Mouse (Mus musculus) G1E (cell line): ENCODE results near the gene Cep250. TPM values are rescaled to one million over a fixed set of nuclear protein-coding genes. Genes with fewer than 3 reads are reported as not detected.
A peak's percentile ranks its signal among the peaks of the same experiment; 100 is the strongest.
"Not testable (repeated sequence)": the region's sequence is repeated elsewhere in the genome, so short reads cannot be mapped to it uniquely, and the experiment has no call there.

Experiments
- ATAC-seq: 2 replicates; pipeline ENCODE4 v1.8.0; 2016; ENCODE audit warnings: mild to moderate bottlenecking; ENCODE audit not compliant: insufficient number of reproducible peaks, poor library complexity, low FRiP score, severe bottlenecking; ENCODE audit errors: extremely low read depth
- DNase-seq: peaks from one replicate; pipeline ENCODE4 v3.0.0; 2012; ENCODE audit warnings: low spot score
- H3K27me3 ChIP-seq: 2 replicates; pipeline ENCODE4 v1.6.1; 2012; ENCODE audit warnings: mild to moderate bottlenecking, low read length, inconsistent platforms; ENCODE audit not compliant: insufficient read depth
- H3K36me3 ChIP-seq: replicated peaks from 2 replicates; pipeline ENCODE3; 2012; ENCODE audit warnings: mild to moderate bottlenecking, inconsistent platforms
- H3K4me1 ChIP-seq: 2 replicates; pipeline ENCODE4 v1.6.1; 2012; ENCODE audit warnings: low read depth, low read length, inconsistent platforms, mixed read lengths; ENCODE audit not compliant: insufficient read depth
- H3K4me3 ChIP-seq: 2 replicates; pipeline ENCODE4 v1.5.1; 2012; ENCODE audit warnings: low read depth, mild to moderate bottlenecking, inconsistent platforms, low read length, moderate library complexity, mixed read lengths
- H3K9me3 ChIP-seq: replicated peaks from 2 replicates; pipeline ENCODE4 v1.6.1; 2012; ENCODE audit warnings: inconsistent platforms
- CTCF ChIP-seq: IDR thresholded peaks from 2 replicates; pipeline ENCODE4 v1.5.1; 2012; ENCODE audit warnings: low read depth, low read length, inconsistent platforms, mixed read lengths
- GATA1 ChIP-seq: IDR thresholded peaks from 2 replicates; pipeline ENCODE4 v1.6.1; 2012; ENCODE audit warnings: borderline replicate concordance, low read length, inconsistent platforms, mixed read lengths
- GATA2 ChIP-seq: IDR thresholded peaks from 2 replicates; pipeline ENCODE4 v1.6.1; 2012; ENCODE audit warnings: low read depth, low read length, inconsistent platforms, borderline replicate concordance
- POLR2AphosphoS5 ChIP-seq: IDR thresholded peaks from 2 replicates; pipeline ENCODE4 v1.6.1; 2012; ENCODE audit warnings: low read depth, low read length, inconsistent platforms; ENCODE audit not compliant: insufficient replicate concordance
- TAL1 ChIP-seq: conservative IDR thresholded peaks from 2 replicates; pipeline ENCODE4 v1.6.1; 2012; ENCODE audit warnings: low read depth, low read length, inconsistent platforms, mixed read lengths
- polyA plus RNA-seq: library from polyadenylated mRNA; stranded (reverse); fragments of >175 nt; gene quantifications from 2 replicates; pipeline ENCODE4 v1.2.3, GENCODE M21; 2012
- total RNA-seq, 2 experiments: library from RNA; stranded (forward) in 1 of 2; stranded (reverse) in 1 of 2; fragments of 200-1000 nt in 1 of 2; fragments of >200 nt in 1 of 2; fragmentation: Nextera tagmentation in 1 of 2; gene quantifications; 2 replicates each; pipeline ENCODE4 v1.2.3; 2014 to 2017

Cep250 gene
- total RNA-seq (2014; fragmentation: Nextera tagmentation), result 11.6 and 12.3 TPM in 2 replicates
- 49.2 and 54.7 TPM in 2 replicates for total RNA-seq (2017)
- polyA plus RNA-seq, result 17.3 and 19.9 TPM in 2 replicates

- TF ChIP-seq POLR2AphosphoS5 (no peak), CTCF (no peak), GATA1 (no peak), TAL1 (no peak), GATA2 (no peak)
- peaks cover 21% of the 10 kb centered on the region for H3K4me1 ChIP-seq
- DNase-seq, result peak; percentile 84
- H3K4me3 ChIP-seq, result peak within 1 kb of the TSS; percentile 93
- peaks cover 8% of the 10 kb centered on the region; the same call in 1 of the 2 replicates for H3K27me3 ChIP-seq
- peaks cover 24% of the 10 kb centered on the region for H3K36me3 ChIP-seq
- peak; percentile 73 for ATAC-seq
- no peaks in the 10 kb centered on the region for H3K9me3 ChIP-seq
These were observed at the start of gene Cep250 for GRCm38 (mm10) chr2:155956134-155957059. Gene Cep250 (plus strand): TSS chr2:155956458.

DNA sequence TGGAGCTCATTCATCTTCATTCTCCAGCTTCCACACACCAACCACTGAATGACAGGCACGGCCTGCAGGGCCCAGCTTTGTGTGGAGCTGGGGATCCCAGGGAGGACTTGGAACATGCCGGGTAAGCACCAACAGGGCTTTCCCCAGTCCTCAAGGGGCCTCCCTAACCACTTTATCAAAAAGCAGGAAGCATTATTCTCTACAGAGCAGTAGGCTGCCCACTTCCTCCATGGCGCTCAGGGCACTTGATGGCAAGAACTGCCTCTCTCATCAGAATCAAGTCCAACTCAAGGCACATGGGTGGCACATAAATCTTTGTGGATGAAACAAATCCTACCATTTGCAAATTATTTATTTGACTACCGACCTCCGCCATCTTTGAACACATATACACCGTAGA is 41.6 kb upstream of the Cep250 start:
- no peaks in the 10 kb centered on the region for H3K9me3 ChIP-seq
- 0 out of 2 replicates have a peak, but pooled peaks cover 4% of the 10 kb centered on the region for H3K4me1 ChIP-seq
- TF ChIP-seq POLR2AphosphoS5 (no peak), TAL1 (no peak), GATA1 (no peak)
- DNase-seq (no peak), ATAC-seq (no peak)
- H3K4me3 ChIP-seq, result no peak overlapping the region
- no peaks in the 10 kb centered on the region for H3K27me3 ChIP-seq
- peaks cover 90% of the 10 kb centered on the region for H3K36me3 ChIP-seq

DNA sequence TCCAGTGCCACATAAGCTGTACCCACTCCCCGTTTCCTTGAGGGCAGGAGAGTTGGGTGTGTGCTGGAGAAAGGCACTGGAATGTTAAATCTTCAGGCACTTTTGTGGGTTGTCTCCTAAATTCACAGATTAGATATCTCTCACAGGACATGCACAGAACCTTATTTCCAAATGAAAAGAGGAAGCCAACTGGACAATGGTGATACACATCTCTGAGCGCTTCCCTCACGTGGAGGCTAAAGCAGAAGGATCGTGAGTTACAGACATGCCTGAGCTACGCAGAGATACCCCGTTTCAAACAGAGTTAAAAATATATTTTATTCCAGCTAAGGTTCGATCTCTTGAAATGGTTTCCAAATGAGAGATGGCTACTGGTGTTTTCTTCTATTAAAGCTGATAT is 33.1 kb upstream of the Cep250 start:
- H3K27me3 ChIP-seq, result no peaks in the 10 kb centered on the region
- ATAC-seq, result no peak
- TF ChIP-seq GATA2, result no peak
- no peak for TF ChIP-seq GATA1
- TF ChIP-seq TAL1, result no peak
- no peak for TF ChIP-seq CTCF
- no peak for TF ChIP-seq POLR2AphosphoS5
- H3K4me3 ChIP-seq, result no peak overlapping the region
- H3K9me3 ChIP-seq, result no peaks in the 10 kb centered on the region
- H3K4me1 ChIP-seq, result peaks cover 18% of the 10 kb centered on the region
- peaks cover 59% of the 10 kb centered on the region for H3K36me3 ChIP-seq
- DNase-seq, result no peak

- not testable (repeated sequence) for H3K4me3 ChIP-seq, DNase-seq, H3K27me3 ChIP-seq, H3K9me3 ChIP-seq, ATAC-seq
- Histone ChIP-seq H3K4me1 (peaks cover 27% of the 10 kb centered on the region), H3K36me3 (peaks cover 48% of the 10 kb centered on the region)
These were observed 31.0 kb upstream of the Cep250 start for GRCm38 (mm10) chr2:155925213-155925612.

DNA sequence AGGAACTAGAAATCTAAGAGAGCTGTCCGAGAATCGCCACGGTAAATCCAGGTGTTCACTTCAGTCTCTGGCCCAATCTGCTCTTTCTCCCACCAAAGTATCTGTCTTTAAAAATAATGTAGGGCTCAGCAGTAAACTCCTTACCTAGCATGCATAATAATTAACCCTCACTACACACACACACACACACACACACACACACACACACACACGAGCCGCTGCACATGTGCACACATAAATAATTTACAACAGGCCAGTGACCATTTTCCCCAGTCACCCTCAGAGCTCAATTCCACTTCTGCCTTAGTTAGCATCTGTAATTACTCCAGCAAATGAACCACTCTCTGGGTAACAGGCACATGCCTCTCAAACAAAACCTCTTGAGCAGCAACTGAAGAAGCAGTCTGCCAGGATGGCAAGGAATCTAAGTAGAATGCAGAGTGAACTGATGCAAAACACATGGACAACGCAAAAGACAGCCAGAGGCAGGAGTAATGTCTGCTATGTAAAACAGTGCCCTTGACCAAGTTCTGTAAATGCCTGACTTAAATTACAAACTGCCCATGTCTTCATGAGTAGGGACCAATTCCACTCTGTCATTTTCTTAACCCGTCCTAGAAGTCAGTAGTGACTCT is 27.4 kb upstream of the Cep250 start:
- Histone ChIP-seq H3K27me3 (no peaks in the 10 kb centered on the region), H3K4me1 (peaks cover 34% of the 10 kb centered on the region), H3K9me3 (no peaks in the 10 kb centered on the region), H3K36me3 (peaks cover 24% of the 10 kb centered on the region), H3K4me3 (peak overlapping the region; percentile 78)
- DNase-seq (no peak), ATAC-seq (no peak)
- TF ChIP-seq CTCF, result no peak
- no peak for TF ChIP-seq GATA2
- TF ChIP-seq POLR2AphosphoS5, result no peak
- TF ChIP-seq GATA1, result no peak
- no peak for TF ChIP-seq TAL1
